Mouse (Mus musculus) CD4-positive, CD25-positive, alpha-beta regulatory T cell, adult 4 months (primary cell): ENCODE results near the gene Parg. TPM values are rescaled to one million over a fixed set of nuclear protein-coding genes. Genes with fewer than 3 reads are reported as not detected.
A peak's percentile ranks its signal among the peaks of the same experiment; 100 is the strongest.
"Not testable (repeated sequence)": the region's sequence is repeated elsewhere in the genome, so short reads cannot be mapped to it uniquely, and the experiment has no call there.

ENCODE experiments used
- ATAC-seq: one replicate; pipeline ENCODE4 v1.8.0; 2017
- polyA plus RNA-seq, 2 experiments: library from polyadenylated mRNA; unstranded; fragments of 100-300 nt; shearing (Covaris generic); gene quantifications; one replicate each; pipeline ENCODE4 v1.2.1; 2017

Parg gene
- polyA plus RNA-seq = 10 to 100 TPM; 18.5 to 21.5 TPM

- peak; percentile 95 for ATAC-seq
These were observed at the start of gene Parg, which contains the start of gene Timm23 for GRCm38 (mm10) chr14:32201791-32202451. TSS of gene Parg (plus strand) at chr14:32201949. TSS of gene Timm23 (minus strand) at chr14:32201898.

DNA sequence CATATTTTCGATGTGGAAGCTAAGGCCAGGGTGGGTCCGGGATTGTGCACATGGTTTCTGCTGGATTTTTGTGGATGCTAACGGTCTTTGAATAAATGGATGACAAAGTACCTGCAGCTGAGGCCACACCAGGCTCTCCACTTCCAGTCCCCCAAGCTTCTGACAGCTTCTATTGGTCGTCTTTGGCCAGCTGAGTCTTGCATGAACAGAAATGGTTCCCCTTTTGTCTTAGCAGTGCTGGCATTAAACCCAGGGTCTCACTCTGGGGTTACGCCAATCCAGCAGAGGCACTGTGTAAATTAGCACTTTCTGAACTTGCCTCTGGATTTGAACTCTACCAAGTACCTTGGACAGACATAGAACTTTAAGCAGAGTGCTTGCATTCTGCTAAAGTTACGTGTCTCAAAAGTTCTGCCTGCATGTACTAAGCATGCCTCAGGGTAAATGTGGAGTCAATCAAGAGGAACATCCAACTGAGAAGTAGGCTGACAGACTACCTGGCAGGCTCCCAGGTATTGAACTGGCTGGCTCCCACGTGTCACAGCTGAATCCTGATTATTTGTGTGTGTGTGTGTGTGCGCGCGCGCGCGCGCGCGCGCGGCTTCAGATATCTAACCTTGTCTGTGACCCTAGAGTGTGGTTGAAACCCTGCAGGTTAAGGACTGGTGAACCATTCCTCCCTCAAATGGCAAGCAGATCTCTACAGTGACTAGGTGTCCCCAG, 49.3 kb upstream of the Parg start:
- no peak for ATAC-seq

- ATAC-seq = no peak
These were observed 48.6 kb upstream of the Parg start for GRCm38 (mm10) chr14:32153156-32153555.

DNA sequence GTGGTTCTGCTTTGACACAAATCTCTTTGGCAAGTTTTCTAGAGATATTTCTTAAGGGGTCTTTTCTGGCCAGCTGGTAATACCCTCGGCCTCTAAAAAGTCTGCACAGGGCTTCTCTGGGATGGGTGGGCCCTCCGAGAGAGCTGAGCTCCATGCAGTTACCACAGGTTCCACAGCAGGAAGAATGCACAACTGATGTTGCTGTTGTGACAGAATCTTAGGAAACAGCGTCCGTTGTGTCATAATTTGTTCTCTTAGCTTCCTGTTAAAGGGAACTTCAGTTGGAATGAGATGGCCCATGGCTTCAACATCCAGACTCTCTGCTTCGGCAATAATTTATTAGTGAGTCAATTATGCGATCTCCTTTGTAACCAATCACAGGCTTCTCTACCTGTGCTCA, 47.0 kb upstream of the Parg start:
- no peak for ATAC-seq

DNA sequence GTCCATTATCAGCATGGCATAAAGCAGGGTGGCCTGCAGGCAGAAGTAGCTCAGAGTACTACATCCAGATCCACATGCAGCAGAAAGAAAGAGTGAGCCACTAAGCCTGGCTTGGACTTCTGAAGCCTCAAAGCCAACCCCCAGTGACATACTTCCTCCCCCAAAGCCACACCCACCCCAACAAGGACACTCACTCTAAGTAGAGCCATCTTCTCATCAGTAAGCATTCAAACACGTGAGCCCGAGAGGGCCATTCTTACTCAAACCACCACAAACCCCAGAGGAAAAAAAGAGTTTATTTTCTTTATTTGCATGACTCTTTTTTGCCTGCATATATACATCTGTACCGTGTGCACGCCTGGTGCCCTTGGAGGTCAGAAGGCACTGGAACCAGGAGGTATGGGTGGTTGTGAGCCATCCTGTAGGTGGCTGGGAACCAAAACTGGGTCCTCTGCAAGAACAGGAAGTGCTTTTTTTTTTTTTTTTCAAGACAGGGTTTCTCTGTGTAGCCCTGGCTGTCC, 42.5 kb upstream of the Parg start:
- ATAC-seq = peak; percentile 74

- ATAC-seq = peak; percentile 97
These were observed 42.0 kb upstream of the Parg start, which contains the start of gene Ncoa4 for GRCm38 (mm10) chr14:32159690-32160246. TSS of gene Ncoa4 (plus strand) at chr14:32159865.

DNA sequence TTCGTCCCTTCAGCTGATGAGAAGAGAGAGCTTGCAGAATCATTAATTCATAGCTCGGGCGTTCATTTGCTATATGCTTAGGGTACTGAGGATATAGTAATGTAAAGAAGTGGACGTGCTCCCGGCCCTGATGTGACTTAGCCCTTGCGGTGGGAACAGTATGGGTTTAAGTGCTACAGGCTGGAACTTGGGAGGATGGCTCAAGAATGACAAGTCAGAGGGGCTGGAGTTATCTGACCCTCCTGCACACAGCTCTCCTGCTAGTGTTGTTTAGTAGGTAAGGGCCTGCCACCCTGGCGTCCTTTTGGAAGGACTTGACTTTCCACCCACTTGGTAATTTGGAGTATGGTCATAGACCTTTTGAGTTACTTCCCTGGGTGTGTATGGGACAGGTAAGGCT, 41.2 kb upstream of the Parg start:
- no peak for ATAC-seq

DNA sequence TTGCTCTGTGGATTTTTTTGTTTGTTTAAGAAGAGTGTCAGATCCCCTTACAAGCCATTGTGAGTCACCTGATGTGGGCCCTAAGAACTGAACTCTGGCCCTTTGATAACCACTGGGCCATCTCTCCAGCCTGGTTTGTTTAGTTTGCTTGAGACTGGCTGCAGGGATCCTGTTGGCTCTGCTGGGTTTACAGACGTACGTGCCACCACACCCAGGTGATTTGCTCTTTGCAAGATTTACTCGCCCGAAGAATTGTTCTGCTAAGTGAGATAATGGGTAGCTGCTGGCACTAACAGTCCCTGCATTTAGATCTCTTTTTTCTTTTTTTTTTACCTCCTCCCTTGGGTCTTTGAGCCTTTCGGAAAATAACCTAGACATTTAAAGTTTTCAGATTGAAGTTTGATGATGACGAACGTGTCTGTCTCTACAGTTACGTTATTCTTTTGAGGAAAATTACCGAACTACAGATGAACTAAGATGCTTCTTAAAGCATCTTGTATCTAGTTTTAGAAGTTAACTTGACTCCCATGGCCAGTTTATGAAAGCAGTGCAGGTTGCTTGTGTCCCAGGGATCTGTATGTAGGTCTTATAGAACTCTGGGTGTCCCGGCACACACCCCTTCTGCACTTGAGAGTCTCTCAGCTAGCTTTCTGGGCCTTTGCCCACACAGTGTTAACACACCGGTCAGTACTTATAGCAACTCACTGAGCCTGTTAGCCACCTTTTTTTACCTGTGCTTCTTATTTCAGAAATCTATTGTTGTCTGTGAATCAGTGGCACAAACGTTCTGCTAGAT, 40.5 kb upstream of the Parg start:
- ATAC-seq = no peak

DNA sequence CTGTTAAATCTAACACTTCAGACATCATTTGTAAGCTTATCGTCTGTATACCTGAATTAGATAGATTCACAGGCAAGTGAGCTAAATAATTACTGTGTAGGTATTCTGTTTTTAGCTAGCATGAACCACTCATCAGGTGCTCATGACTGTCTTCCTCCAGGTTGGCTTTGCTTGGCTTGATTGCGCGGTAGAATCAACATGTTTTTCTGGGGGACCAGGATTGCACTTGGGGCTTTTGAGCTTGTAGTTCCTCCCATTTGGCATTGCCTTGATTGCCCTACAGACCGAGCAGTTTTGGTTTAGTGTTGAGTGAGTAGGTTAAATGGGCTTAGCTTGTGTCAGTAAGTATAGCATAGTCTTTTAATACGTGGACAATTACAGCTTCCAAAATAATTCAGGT, 39.5 kb upstream of the Parg start:
- no peak for ATAC-seq

DNA sequence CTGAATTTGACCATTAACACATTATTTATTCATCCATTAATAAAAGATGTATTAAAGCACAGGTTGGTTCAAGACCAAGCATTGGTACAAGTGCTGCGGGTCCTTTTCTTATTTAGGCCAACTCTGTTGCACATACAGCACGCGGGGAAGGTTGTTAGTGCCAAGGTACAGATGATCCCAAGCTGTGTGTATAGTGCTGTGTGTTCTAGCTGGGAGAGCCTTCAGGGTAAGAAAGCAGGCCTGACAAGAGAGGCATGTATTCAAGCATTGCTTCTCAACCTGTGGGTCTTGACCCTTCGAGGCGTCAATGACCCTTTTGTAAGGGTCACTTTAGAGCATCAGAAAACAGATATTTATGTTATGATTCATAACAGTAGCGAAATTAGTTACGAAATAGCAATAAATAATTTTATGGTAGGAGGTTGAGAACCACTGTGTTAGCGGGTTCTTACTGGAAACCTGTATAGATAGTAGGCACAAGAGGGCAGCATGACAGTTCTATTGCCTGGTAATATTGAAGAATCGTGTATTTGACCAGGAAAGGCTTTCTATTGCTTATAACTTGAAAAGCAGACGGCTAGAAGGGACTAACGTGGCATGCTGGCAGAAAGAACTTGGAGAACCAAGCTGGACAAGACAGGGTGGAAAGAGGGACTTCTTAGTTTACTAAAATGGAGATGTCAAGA, 38.4 kb upstream of the Parg start:
- ATAC-seq = no peak

DNA sequence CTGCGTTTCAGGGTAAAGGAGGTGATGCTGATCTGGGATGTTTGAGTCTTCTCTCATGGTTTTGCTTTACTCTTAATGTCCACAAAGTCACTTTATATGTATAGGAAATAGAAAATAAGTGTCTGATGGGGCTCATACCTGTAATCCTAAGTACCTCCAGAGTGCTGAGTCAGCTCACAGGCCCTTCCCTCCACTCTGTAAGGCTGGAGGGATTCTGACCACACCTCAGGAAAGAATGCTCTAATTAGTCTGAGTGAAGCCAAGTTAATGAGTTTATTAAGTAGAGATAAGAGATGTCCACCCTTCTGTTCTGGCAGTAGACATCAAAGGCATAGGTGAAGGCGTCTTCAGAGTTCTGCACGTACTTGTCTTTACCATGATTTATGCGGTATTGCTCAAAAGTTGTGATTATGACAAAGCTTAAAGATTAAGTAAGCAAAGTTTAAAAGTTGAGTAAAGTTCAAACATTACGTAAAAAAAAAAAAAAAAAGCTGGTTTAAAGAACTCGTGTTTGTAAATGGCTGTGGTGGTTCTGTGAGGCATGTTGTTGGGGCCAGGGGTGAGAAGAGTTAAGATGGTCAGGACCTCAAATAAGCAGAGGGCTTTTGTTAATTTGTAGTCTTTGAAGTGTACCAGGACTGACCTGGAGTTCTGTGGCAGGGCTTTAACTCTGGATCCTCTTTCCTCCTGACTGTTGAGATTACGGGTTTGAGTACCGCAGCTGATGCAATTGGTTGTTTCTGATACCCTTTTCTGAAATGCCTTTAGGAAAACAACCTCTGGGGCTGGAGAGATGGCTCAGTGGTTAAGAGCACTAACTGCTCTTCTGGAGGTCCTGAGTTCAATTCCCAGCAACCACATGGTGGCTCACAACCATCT, 37.3 kb upstream of the Parg start:
- no peak for ATAC-seq

- ATAC-seq = peak; percentile 92
These were observed 36.3 kb upstream of the Parg start for GRCm38 (mm10) chr14:32165278-32166061.

- no peak for ATAC-seq
These were observed 35.7 kb upstream of the Parg start for GRCm38 (mm10) chr14:32166062-32166441.

DNA sequence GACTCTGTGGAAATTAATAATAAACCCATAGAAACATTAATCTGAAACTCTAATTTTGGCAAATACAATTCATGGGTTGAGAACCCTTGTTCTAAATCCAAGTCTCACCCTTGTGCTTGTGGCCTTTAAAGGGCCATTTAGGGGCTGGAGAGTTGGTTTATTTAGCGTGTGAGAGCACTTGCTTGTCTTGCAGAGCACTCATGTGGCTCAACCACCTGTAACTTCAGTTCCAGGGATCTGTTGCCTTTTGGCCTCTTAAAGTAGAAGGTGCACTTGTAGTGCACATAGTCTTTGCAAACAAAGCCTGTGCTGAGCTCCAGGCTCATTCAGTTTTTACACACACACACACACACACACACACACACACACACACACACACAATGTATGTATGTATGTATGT, 34.9 kb upstream of the Parg start:
- no peak for ATAC-seq

DNA sequence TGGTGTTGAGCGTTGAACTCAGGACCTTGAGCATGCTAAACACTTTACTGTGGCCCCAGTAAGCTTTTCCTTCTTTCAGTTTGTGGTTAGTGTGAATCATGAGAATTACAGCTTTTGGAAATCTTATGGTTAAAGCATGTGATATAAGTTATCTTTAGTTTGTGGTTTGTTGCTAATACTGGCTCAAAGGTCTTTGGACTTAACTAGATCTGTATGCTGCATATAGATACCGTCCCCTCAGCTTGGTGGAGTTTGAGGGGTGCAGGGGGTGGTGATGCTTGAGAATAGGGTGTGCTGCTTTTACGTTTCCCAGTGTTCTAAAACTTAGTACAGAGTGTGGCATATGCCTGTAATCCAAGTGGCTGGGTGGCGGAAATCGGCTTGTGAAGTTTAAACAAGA, 34.4 kb upstream of the Parg start:
- no peak for ATAC-seq

DNA sequence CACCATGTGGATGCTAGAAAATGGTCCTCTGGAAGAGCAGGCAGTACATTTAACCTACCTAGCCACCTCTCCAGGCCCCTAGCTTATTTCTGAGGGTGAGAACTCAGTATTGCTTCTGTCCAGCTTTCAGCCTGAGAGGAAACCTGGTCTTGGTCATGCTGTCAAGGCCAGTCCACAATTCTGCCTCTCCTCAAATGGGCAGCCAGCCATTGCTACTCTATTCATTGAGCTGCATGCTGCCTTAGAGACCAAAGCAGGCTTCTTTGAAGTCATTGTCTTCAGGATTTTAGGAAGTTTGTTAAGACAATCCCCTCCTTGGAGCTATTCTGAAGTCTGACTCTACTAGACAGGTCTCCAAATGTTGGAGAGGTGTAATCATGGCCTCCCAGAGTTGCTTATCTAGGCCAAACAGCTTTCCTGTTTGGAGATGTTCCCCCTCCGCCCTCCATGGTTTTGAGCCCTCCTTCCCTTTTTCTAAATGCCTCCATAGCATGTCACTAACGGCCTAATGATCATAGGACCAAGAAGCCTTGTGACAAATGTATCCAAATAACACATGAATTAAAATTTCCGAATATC, 33.0 kb upstream of the Parg start:
- no peak for ATAC-seq

DNA sequence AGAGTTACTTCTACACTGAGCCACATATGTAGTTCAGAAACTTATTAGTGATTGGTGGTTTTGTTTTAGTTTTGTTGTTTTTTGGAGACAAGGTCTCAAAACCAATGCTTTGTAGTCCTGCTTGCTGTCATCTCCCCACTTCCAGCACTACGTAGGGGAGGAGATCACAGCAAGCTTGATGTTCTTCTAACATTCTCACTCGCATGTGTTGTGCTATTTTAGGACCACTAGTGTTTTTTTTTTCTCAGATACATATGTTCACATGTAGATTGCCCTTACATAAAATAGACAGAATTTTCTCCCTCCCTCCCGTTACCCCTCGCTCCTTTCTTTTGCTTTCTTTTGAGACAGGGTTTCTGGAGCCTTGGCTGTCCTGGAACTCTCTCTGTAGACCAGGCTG, 31.6 kb upstream of the Parg start:
- ATAC-seq = no peak

DNA sequence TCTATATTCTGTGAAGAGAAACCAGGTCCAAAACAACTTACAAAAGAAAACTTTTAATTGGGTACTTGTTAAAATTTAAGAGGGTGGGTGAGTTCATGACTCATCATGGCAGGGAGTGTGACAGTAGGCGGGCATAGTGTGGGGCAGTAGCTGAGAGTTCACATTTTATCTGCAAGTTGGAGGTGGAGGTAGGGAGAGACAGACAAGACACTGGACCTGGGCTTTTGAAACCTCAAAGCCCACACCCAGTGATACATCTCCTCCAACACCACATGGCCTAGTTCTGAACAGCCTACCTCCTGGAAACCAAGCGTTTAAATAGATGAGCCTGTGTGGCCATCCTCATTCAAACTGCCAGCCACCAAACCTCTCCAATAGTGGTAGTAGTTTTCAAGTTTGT, 26.4 kb upstream of the Parg start:
- no peak for ATAC-seq

- not testable (repeated sequence) for ATAC-seq
These were observed 25.2 kb upstream of the Parg start for GRCm38 (mm10) chr14:32176590-32176989.
